Mouse (Mus musculus) cerebellum, adult 11 months (tissue): ENCODE data around the gene Actl10.

ENCODE experiments used
- DNase-seq: peaks from one replicate; pipeline ENCODE4 v3.0.0; 2022

Gene Actl10

GRCm38 (mm10) chr2:154551927-154552326 is 351 bp downstream of the Actl10 start:
- DNase-seq: no peak

GRCm38 (mm10) chr2:154552424-154552907 is 890 bp downstream of the Actl10 start:
- peak; percentile 76 for DNase-seq

GRCm38 (mm10) chr2:154555235-154555634 is 3.7 kb downstream of the Actl10 start:
- DNase-seq: no peak

- DNase-seq: no peak
These were observed 5.7 kb downstream of the Actl10 start for GRCm38 (mm10) chr2:154557184-154557832.

GRCm38 (mm10) chr2:154558264-154559039 is 6.9 kb downstream of the Actl10 start, which contains the start of gene Necab3:
Gene Necab3, minus strand, starts transcription at chr2:154558890.
- peak; percentile 53 for DNase-seq

- no peak for DNase-seq
These were observed 12.1 kb downstream of the Actl10 start for GRCm38 (mm10) chr2:154563612-154564170.

GRCm38 (mm10) chr2:154565562-154565961 is 14.0 kb downstream of the Actl10 start:
- peak; percentile 78 for DNase-seq

- DNase-seq: no peak
These were observed 15.1 kb downstream of the Actl10 start for GRCm38 (mm10) chr2:154566641-154567040.

DNA sequence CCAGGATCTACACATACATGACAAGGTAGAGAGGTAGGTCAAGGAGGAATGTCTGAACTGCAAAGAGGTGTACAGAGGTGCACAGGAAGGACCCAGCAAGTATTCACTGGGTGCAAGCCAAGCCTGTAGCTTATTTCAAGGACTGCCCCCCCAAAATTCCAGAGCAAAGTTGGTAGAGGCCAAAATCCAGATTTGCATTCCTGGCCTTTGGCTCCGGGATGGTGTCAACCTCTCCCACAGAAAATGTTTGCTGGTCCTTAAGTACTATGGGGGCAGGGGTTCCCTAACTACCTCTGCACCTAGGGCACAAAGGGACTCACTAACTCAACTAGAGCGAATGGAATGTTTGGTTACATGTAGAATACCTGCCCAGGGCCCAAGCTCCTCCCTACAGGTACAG is 16.2 kb downstream of the Actl10 start:
- DNase-seq: no peak

GRCm38 (mm10) chr2:154568329-154569070 is 16.9 kb downstream of the Actl10 start:
- DNase-seq: no peak

- no peak for DNase-seq
These were observed 17.6 kb downstream of the Actl10 start for GRCm38 (mm10) chr2:154569071-154569748.

DNA sequence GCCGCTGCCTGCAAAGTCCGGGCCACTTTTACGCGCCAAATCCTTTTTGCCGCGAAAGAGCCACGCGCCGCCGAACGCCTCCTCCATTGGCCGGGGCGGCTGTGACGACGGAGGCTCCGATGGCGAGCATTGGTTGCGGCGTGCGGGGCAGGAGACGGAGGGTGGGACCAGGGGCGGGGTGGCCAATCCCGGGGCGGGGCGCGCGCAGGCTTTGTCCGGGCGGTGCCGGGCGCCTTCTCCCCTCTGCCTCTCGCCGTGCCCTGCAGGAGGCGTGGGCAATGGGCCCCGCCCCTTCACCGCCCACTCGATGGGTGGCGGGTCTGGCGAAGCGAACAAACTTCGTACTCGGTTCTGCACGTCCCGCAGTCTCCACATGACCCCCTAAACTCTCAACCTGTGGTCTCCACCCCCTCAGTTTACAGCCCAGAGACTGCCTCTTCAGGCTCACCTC is 18.3 kb downstream of the Actl10 start, which contains the start of gene E2f1:
Gene E2f1, minus strand, starts transcription at position 57 of the 451 bp plus-strand sequence.
- DNase-seq: peak; percentile 84

DNA sequence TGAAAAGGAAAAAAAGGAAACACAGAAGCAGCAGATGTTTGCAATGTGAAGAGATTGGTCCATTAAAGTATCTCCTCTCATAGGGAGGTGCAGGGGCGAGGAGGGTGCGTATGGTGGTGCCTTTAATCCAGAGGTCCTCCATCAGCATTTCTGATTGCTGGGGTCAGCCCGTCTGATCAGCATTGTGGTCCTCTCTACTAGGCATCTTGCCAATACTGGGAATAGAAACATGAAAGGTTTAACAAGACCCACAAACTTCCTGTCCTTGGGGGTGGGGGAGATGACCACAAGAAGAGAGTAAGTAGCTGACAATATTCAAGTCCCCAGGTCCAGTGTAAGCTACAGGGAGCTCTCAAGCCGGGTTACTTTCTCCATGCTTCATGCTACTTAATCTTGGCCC is 19.1 kb downstream of the Actl10 start:
- DNase-seq: no peak

GRCm38 (mm10) chr2:154571266-154571665 is 19.7 kb downstream of the Actl10 start:
- DNase-seq: no peak

DNA sequence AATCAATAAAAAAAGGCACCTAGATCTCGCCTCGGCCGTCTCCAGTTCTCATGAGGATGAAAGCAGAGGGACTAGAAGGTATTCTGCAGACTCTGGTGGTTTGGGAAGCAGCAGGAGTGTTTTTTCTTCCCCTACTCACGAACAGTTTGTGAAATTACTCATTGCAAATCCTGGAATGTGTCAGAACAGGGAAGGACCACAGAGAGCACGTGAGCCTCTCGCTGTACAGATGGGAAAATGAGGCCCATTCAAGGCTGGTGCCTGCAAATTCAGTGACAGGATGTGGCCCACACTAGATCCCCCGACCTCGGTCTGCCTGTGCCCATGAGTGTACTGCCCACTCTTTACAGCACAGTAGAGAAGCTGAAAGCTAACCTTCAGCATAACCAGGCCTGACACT is 20.4 kb downstream of the Actl10 start:
- DNase-seq: no peak

DNA sequence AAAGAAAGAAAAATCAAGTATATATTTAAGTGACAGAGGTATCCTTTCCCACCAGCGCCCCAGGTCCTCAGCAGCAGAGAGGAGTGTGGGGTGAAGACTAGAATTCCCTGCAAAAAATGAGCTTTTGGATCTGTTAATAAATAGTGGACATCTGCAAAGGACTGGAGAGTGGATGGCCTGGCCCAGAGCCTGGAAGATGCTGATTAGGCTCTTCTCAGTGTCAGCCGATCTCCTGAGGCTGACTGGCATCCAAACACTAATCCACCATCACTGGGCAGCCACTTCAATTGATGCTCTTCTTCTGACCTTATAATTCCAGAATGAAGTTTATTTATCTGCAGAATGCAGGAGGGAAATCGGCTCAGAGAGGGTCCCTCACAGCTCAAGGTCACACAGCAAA is 21.4 kb downstream of the Actl10 start:
- DNase-seq: no peak

- no peak for DNase-seq
These were observed 22.7 kb downstream of the Actl10 start for GRCm38 (mm10) chr2:154574271-154574670.

GRCm38 (mm10) chr2:154576876-154577743 is 25.5 kb downstream of the Actl10 start:
- DNase-seq: no peak

GRCm38 (mm10) chr2:154577744-154578067 is 26.1 kb downstream of the Actl10 start:
- DNase-seq: no peak

- no peak for DNase-seq
These were observed 29.0 kb downstream of the Actl10 start for GRCm38 (mm10) chr2:154580586-154580985.

DNA sequence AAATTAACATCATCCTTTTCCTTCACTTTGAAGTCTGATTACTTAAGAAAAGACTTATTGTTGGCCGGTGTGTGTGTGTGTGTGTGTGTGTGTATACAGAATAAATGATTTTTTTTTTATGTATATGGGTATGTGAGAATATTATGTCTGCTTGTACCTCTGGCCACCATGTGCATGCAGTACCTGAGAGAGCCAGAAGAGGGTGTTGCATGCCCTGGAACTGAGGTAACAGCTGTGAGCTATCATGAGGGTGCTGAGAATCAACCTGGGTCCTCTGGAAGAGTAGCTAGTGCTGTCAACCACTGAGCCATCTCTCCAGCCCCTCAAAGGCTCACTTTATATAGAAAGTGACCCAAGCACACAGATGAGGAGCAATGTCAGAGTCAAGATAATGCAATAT is 29.8 kb downstream of the Actl10 start:
- no peak for DNase-seq
